Mouse (Mus musculus): Measurements from ENCODE around the gene Mansc4. TPM values are rescaled to one million over a fixed set of nuclear protein-coding genes. Genes with fewer than 3 reads are reported as not detected.

The Mansc4 gene
- polyA plus RNA-seq, 1 experiment from 2014 or later, result 0.08 TPM

- Histone ChIP-seq H3K9ac (no peak overlapping the region), H3K4me1 (replicated peaks) (no peaks in the 10 kb centered on the region), H3K27me3 (no peaks in the 10 kb centered on the region), H3K27ac (replicated peaks) (no peak overlapping the region), H3K36me3 (replicated peaks) (peaks cover 70% of the 10 kb centered on the region), H3K9me3 (replicated peaks) (no peaks in the 10 kb centered on the region), H3K4me2 (no peak overlapping the region), H3K4me3 (replicated peaks) (no peak overlapping the region)
- WGBS (ENCODE audit: insufficient replicate concordance), result 73% methylated on average over 8 of the region's 8 CpGs
- ATAC-seq (ENCODE audit: insufficient read depth), result peak; percentile 36; the same call in 1 of the 2 replicates
These were observed 35.2 kb downstream of the Mansc4 start for GRCm38 (mm10) chr6:147051666-147052065.

GRCm38 (mm10) chr6:147049239-147049805 is 37.5 kb downstream of the Mansc4 start:
- H3K27me3 ChIP-seq, result no peaks in the 10 kb centered on the region
- no peak for ATAC-seq (ENCODE audit: insufficient read depth)
- H3K4me1 ChIP-seq (replicated peaks), result peaks cover 3% of the 10 kb centered on the region; the same call in 1 of the 2 replicates
- H3K9ac ChIP-seq, result no peak overlapping the region
- H3K9me3 ChIP-seq (replicated peaks), result no peaks in the 10 kb centered on the region
- no peak overlapping the region for H3K4me2 ChIP-seq
- H3K36me3 ChIP-seq (replicated peaks), result peaks cover 60% of the 10 kb centered on the region
- 86% methylated on average over 13 of the region's 13 CpGs for WGBS (ENCODE audit: insufficient replicate concordance)
- no peak overlapping the region for H3K27ac ChIP-seq (replicated peaks)
- no peak overlapping the region for H3K4me3 ChIP-seq (replicated peaks)

- peaks cover 21% of the 10 kb centered on the region for H3K4me1 ChIP-seq (replicated peaks)
- no peaks in the 10 kb centered on the region for H3K9me3 ChIP-seq (replicated peaks)
- no peaks in the 10 kb centered on the region for H3K27me3 ChIP-seq
- peaks cover 26% of the 10 kb centered on the region for H3K36me3 ChIP-seq (replicated peaks)
- H3K4me3 ChIP-seq (replicated peaks), result peak overlapping the region; percentile 81
- H3K4me2 ChIP-seq, result peak overlapping the region; percentile 77
- H3K9ac ChIP-seq, result peak overlapping the region; percentile 77
- ATAC-seq (ENCODE audit: insufficient read depth), result no peak
- 33% methylated on average over 7 of the region's 7 CpGs for WGBS (ENCODE audit: insufficient replicate concordance)
- H3K27ac ChIP-seq (replicated peaks), result no peak overlapping the region
These were observed 43.2 kb downstream of the Mansc4 start for GRCm38 (mm10) chr6:147043633-147044032.

- 3% methylated on average over 66 of the region's 66 CpGs for WGBS (ENCODE audit: insufficient replicate concordance)
- peak within 1 kb of the TSS; percentile 81 for H3K4me3 ChIP-seq (replicated peaks)
- no peaks in the 10 kb centered on the region for H3K27me3 ChIP-seq
- peak; percentile 97 for ATAC-seq (ENCODE audit: insufficient read depth)
- no peaks in the 10 kb centered on the region for H3K9me3 ChIP-seq (replicated peaks)
- peaks cover 17% of the 10 kb centered on the region for H3K36me3 ChIP-seq (replicated peaks)
- peak within 1 kb of the TSS; percentile 77 for H3K9ac ChIP-seq
- peaks cover 21% of the 10 kb centered on the region for H3K4me1 ChIP-seq (replicated peaks)
- peak within 1 kb of the TSS; percentile 64 for H3K27ac ChIP-seq (replicated peaks)
- H3K4me2 ChIP-seq, result peak within 1 kb of the TSS; percentile 77
These were observed 44.2 kb downstream of the Mansc4 start, which contains the start of gene Mrps35 for GRCm38 (mm10) chr6:147042291-147043290. TSS of gene Mrps35 (plus strand) at chr6:147042764.

GRCm38 (mm10) chr6:147032303-147032925 is 54.4 kb downstream of the Mansc4 start, which contains the start of gene Rep15:
TSS of gene Rep15 (plus strand) at chr6:147032584.
- Histone ChIP-seq H3K9ac (no peak within 1 kb of the TSS), H3K36me3 (replicated peaks) (peaks cover 10% of the 10 kb centered on the region; the same call in 1 of the 2 replicates), H3K27me3 (no peaks in the 10 kb centered on the region), H3K9me3 (replicated peaks) (no peaks in the 10 kb centered on the region), H3K4me2 (no peak within 1 kb of the TSS), H3K4me1 (replicated peaks) (no peaks in the 10 kb centered on the region), H3K4me3 (replicated peaks) (no peak within 1 kb of the TSS), H3K27ac (replicated peaks) (no peak within 1 kb of the TSS)
- no peak for ATAC-seq (ENCODE audit: insufficient read depth)
- 56% methylated on average over 13 of the region's 13 CpGs for WGBS (ENCODE audit: insufficient replicate concordance)

GRCm38 (mm10) chr6:147030096-147030885 is 56.5 kb downstream of the Mansc4 start:
- Histone ChIP-seq H3K27me3 (no peaks in the 10 kb centered on the region), H3K9ac (no peak overlapping the region), H3K27ac (replicated peaks) (no peak overlapping the region), H3K36me3 (replicated peaks) (peaks cover 13% of the 10 kb centered on the region; the same call in 1 of the 2 replicates), H3K4me3 (replicated peaks) (no peak overlapping the region), H3K4me1 (replicated peaks) (no peaks in the 10 kb centered on the region), H3K9me3 (replicated peaks) (no peaks in the 10 kb centered on the region), H3K4me2 (no peak overlapping the region)
- WGBS (ENCODE audit: insufficient replicate concordance), result 72% methylated on average over 15 of the region's 15 CpGs
- ATAC-seq (ENCODE audit: insufficient read depth), result no peak

GRCm38 (mm10) chr6:147029591-147029990 is 57.2 kb downstream of the Mansc4 start:
- H3K4me2 ChIP-seq, result no peak overlapping the region
- no peak overlapping the region for H3K4me3 ChIP-seq (replicated peaks)
- H3K4me1 ChIP-seq (replicated peaks), result no peaks in the 10 kb centered on the region
- no peak overlapping the region for H3K9ac ChIP-seq
- H3K27me3 ChIP-seq, result no peaks in the 10 kb centered on the region
- no peak for ATAC-seq (ENCODE audit: insufficient read depth)
- 78% methylated on average over 9 of the region's 9 CpGs for WGBS (ENCODE audit: insufficient replicate concordance)
- H3K27ac ChIP-seq (replicated peaks), result no peak overlapping the region
- no peaks in the 10 kb centered on the region for H3K9me3 ChIP-seq (replicated peaks)
- peaks cover 13% of the 10 kb centered on the region; the same call in 1 of the 2 replicates for H3K36me3 ChIP-seq (replicated peaks)

GRCm38 (mm10) chr6:147028396-147028795 is 58.4 kb downstream of the Mansc4 start:
- Histone ChIP-seq H3K27me3 (no peaks in the 10 kb centered on the region), H3K36me3 (replicated peaks) (peaks cover 13% of the 10 kb centered on the region; the same call in 1 of the 2 replicates), H3K27ac (replicated peaks) (no peak overlapping the region), H3K4me3 (replicated peaks) (no peak overlapping the region), H3K4me1 (replicated peaks) (no peaks in the 10 kb centered on the region), H3K9ac (no peak overlapping the region), H3K9me3 (replicated peaks) (no peaks in the 10 kb centered on the region), H3K4me2 (no peak overlapping the region)
- ATAC-seq (ENCODE audit: insufficient read depth), result no peak
- WGBS (ENCODE audit: insufficient replicate concordance), result 68% methylated on average over 2 of the region's 2 CpGs
